Mouse (Mus musculus) forelimb bud, embryonic 11.5 days (tissue): ENCODE measurements at regions not wholly inside any gene's neighbourhood (a gene's known extent, or its start where the extent isn't known, plus 50 kb on each side); places are given as distances from the start of the nearest gene placed in this dataset.

Source experiments
- DNase-seq: peaks from one replicate; pipeline ENCODE4 v3.0.0-alpha.2; 2012; ENCODE audit warnings: low read depth, low spot score

DNA sequence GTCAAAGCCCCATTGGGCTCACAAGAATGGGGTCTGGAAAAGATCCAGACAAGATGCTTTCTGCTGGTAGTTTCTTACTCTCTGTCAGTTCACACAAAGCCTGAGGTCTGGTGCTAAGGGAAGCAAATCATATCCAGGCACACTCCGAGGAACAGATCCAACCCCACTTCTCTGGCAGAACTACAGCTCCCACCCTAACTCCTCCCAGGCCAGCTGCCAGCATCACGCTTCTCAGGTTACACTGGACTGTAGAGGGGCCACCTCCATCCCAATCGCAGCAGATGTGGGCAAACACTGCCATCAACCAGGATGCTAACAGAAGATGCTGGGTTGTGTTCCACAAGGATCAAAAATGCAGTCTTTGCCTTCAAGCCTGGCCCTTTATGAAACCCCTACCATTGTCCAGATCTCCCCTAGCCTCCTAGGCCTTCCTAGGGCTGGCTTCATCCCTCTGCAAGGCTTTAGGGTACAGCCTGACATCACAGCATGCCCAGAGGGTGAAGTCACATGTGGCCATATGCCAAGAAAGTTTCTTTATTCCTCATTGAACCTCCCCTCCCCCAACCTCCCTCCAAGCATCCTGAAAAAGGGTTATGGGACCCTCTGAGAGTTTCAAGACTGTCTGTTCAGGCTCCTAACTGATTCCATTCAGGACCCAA lies 99.6 kb upstream of the 2610301B20Rik start:
- peak; percentile 71 for DNase-seq

DNA sequence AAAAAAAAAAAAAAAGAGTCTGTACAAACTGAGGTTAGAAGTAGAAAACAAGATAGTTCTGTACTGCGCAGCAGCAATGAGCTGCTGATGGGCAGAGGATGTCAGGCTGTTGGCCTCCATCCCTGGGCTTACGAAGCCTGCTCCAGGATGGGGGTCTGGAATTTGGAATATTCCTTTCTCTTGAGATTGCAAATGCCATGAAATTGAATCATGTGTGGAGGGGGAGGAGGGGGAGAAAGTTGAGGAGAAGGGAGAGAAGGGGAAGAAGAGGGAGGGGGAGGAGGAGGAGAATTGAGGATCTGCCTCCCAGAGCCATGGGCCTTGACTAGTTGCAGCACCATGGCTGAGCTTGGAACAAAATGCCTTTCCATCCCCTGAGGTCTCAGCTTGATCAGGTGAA lies 87.6 kb upstream of the 2610301B20Rik start:
- DNase-seq = no peak

DNA sequence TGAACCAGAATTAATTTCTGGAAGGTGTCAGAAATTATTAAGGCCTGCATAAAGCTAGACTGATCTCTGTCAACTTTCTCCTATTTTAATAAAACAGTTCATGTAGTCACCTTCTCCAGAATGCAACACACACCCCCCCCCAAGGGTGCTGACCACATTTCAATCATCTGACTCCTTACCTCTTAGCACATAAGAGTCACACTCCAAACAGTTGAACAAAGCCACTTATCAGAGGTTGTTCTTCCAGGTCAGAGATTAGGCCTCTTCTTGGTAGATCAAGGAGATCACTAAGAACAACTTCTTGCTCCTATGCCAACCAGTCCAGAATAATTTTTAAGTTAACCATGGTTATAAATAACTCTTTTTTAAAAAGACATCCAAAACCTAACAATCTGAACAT lies 86.0 kb upstream of the 2610301B20Rik start:
- no peak for DNase-seq

DNA sequence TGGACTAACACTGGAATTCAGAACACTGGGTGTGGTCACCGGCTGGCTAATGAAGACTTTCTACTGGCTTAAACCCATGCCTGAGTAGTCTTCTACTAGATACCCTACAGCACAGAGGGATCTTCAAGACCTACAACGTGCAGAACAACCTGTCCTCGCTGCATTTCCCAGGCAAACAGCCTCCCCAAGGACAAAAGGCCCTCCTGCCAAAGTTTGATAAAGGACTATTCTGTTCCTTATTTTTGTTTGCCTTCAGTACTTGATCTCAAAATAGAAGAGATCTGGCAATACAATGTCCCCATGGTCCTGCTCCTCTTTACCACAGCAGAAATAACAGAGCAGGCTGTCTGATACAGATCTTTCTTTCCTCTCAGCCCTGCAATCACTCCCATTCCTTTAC lies 85.2 kb upstream of the 2610301B20Rik start:
- no peak for DNase-seq

DNA sequence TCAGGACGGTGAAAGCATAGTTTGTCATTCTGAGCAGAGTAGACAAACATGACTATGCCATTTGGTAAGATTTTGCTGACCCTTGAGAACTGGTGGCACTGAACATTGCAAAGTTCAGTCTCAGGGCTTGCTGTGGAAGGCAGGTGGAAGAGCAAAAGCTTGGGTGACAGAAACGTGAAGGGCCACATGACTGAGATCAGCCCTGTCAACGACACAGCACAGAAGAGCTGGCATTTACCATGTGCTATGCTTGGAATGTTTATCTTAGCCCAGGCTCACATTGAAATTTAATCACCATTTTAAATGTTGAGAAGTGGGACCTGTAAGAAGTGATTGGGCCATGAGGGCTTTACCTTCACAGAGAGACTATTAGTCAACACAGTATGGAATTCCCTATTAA lies 81.7 kb upstream of the 2610301B20Rik start:
- DNase-seq = no peak

DNA sequence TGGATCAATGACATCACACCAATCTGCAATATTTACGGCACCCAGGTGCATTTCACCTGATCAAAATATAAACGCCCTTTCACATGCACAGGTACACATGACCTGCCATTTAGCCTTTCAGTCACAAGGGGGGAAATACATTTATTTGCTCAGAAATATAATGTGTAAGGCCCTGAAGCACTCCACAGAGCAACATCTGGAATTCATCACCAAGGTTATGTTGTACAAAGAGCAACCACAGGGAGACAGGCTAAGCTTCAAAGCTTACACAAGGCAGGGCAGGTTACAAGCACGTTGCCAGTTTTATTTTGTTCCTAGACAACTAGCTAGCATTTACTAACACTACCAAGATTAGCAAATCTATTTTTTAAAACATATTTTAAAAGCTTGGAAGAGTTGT lies 79.8 kb upstream of the 2610301B20Rik start:
- DNase-seq = peak; percentile 77

DNA sequence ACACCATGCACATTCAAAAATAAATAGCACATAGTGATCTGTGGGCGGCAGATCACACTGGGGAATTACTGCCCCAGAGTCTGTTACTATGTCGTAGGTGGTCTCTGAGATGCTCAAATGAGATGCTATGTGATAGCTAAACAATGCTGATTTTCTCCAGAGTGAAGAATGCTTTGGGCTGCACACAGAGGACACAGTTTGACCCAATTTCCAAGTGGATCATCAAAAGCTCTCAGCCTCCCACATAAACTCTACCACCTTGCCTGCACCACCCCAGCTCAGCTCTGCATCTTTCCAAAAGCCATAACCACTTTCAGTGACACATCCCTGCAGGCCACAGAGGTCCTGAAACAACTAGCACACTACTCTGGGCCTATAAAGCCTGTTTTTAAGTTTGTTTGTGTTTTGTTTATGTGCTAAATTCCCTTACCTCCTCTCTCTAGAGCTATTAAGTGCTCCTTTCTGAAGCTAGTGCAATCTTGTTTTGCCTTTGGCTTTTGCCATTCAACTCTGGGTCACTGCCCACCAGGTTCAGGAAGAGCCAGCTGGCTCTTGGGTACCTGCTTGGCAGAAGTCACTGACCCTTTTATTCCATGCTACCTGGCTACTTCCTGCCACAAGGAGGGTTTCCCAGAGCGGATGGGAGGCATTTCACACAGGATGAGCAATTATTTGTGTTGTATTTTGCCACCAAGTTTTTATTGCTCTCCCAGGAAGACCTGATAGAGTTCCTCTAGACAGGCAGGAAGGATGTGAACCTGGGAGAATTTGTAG lies 73.3 kb upstream of the 2610301B20Rik start:
- no peak for DNase-seq

DNA sequence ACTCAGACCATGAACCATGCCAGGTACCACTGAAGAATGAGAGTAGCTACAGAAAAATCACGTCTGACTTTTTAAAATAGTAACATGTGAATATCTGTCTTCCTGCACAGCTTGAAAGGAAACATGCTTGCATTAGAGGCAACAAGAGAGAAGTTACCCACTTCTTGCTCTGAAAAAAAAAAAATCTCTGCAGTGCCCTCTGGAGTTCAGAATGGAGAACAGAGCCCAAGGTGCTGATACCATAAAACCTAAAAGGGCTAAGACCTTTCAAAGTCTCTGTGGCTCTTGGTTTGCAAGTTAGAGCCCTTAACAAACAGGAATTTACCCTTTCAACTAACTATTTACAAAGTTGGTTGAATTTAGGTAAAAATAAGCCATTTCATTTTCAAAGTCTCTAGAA lies 69.6 kb upstream of the 2610301B20Rik start:
- no peak for DNase-seq

DNA sequence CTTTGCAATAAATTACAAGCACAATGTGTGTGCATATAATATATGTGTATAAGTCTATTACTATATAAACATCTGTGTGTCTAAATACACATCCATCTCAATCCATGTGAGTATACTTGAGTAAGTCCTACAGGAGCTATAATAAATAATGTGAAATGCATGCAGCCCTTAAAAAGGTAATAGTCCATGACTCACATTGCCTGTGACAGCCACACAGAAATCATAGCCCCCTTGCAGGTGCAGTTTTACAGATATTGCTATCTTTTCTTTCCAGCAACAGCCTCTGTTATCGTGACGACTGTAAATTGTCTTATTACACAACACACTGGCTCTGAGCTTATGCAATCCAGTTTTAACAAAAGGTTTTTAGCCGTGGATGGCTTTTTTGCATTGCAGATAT lies 67.0 kb upstream of the 2610301B20Rik start:
- no peak for DNase-seq

DNA sequence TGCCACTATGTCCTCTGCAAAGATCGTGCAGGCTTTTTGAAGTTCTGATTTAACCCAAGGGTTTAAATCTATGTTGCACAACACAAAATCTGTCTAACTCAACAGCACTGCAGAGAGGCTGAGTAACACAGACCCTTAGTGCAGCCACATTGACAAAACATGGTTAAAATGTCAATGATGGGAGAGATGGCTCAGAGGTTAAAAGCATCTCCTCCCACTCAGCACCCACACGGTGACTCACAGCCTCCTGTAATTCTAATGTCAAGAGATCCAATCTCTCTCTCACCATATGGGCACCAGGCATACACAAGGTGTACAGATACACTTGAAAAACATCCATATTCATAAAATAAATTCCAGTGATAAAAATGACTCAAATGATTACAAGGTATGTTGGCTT lies 61.4 kb upstream of the 2610301B20Rik start:
- no peak for DNase-seq
